Mouse (Mus musculus) MEL (cell line): Measurements from ENCODE around the gene Tubal3. TPM values are rescaled to one million over a fixed set of nuclear protein-coding genes. Genes with fewer than 3 reads are reported as not detected.

Experiments used
- DNase-seq: peaks from one replicate; pipeline ENCODE4 v3.0.0; 2011; ENCODE audit warnings: low read depth, low spot score
- H3K27ac ChIP-seq: 2 replicates; pipeline ENCODE4 v1.5.1; 2012; ENCODE audit warnings: low read depth, mild to moderate bottlenecking, control low read depth, low read length, moderate library complexity; ENCODE audit not compliant: control insufficient read depth
- H3K27me3 ChIP-seq, 2 experiments: fragments of 150-350 bp in 1 of 2; sonication (generic) in 1 of 2; 2 replicates each; pipeline ENCODE4 v1.6.1; 2012; ENCODE audit warnings: low read length in 2 of 2, mild to moderate bottlenecking in 2 of 2, improper control_type of control experiment in 1 of 2, moderate library complexity in 1 of 2; ENCODE audit not compliant: insufficient read depth in 2 of 2, control insufficient read depth in 1 of 2
- H3K36me3 ChIP-seq, 2 experiments: 2 replicates each; pipeline ENCODE4 v1.6.1; 2012 to 2014; ENCODE audit warnings: low read length in 2 of 2, improper control_type of control experiment in 1 of 2, inconsistent platforms in 1 of 2, mild to moderate bottlenecking in 1 of 2; ENCODE audit not compliant: insufficient read depth in 2 of 2, control insufficient read depth in 1 of 2
- H3K4me1 ChIP-seq, 2 experiments: fragments of 150-350 bp in 1 of 2; sonication (generic) in 1 of 2; 2 replicates each; pipeline ENCODE4 v1.6.1; 2012; ENCODE audit warnings: low read length in 2 of 2, improper control_type of control experiment in 1 of 2, mild to moderate bottlenecking in 1 of 2; ENCODE audit not compliant: insufficient read depth in 2 of 2, control insufficient read depth in 1 of 2
- H3K4me3 ChIP-seq, 2 experiments: fragments of 150-350 bp in 1 of 2; sonication (generic) in 1 of 2; 2 replicates each; pipeline ENCODE4 v1.5.1; 2012; ENCODE audit warnings: low read depth in 2 of 2, low read length in 2 of 2, mild to moderate bottlenecking in 2 of 2, moderate library complexity in 2 of 2, control low read depth in 1 of 2, improper control_type of control experiment in 1 of 2; ENCODE audit not compliant: control insufficient read depth in 1 of 2, insufficient read depth in 1 of 2
- H3K79me2 ChIP-seq: 2 replicates; pipeline ENCODE4 v1.6.1; 2012; ENCODE audit warnings: mild to moderate bottlenecking, low read length, moderate library complexity; ENCODE audit not compliant: control insufficient read depth, poor library complexity, insufficient read depth
- H3K9ac ChIP-seq: 2 replicates; pipeline ENCODE4 v1.6.1; 2012; ENCODE audit warnings: low read depth, mild to moderate bottlenecking, control low read depth, low read length, moderate library complexity; ENCODE audit not compliant: control insufficient read depth, poor library complexity, severe bottlenecking
- H3K9me3 ChIP-seq: fragments of 150-350 bp; sonication (generic); replicated peaks from 2 replicates; pipeline ENCODE4 v1.6.1; 2012; ENCODE audit warnings: mild to moderate bottlenecking, low read length, improper control_type of control experiment, moderate library complexity; ENCODE audit not compliant: insufficient read depth
- BHLHE40 ChIP-seq: IDR thresholded peaks from 2 replicates; pipeline ENCODE4 v1.6.1; 2012; ENCODE audit warnings: low read depth, mild to moderate bottlenecking, inconsistent platforms, low read length, improper control_type of control experiment, borderline replicate concordance
- CTCF ChIP-seq, 3 experiments: IDR thresholded peaks in 2 of 3; conservative IDR thresholded peaks in 1 of 3; 2 replicates each; pipeline ENCODE4 v1.5.1; 2011 to 2012; ENCODE audit warnings: low read length in 3 of 3, low read depth in 2 of 3, mild to moderate bottlenecking in 2 of 3, improper control_type of control experiment in 1 of 3, inconsistent platforms in 1 of 3, mixed read lengths in 1 of 3, moderate library complexity in 1 of 3; ENCODE audit not compliant: control insufficient read depth in 1 of 3, insufficient read depth in 1 of 3, poor library complexity in 1 of 3, severe bottlenecking in 1 of 3
- E2F4 ChIP-seq: IDR thresholded peaks from 2 replicates; pipeline ENCODE4 v1.6.1; 2011; ENCODE audit warnings: low read depth, low read length, improper control_type of control experiment, borderline replicate concordance
- ELF1 ChIP-seq: IDR thresholded peaks from 2 replicates; pipeline ENCODE4 v1.6.1; 2014; ENCODE audit warnings: low read depth, mild to moderate bottlenecking, inconsistent platforms, low read length, improper control_type of control experiment, moderate library complexity
- EP300 ChIP-seq, 2 experiments: IDR thresholded peaks; 2 replicates each; pipeline ENCODE4 v1.6.1; 2011; ENCODE audit warnings: improper control_type of control experiment in 2 of 2, low read length in 2 of 2, low read depth in 1 of 2, mild to moderate bottlenecking in 1 of 2
- ETS1 ChIP-seq: IDR thresholded peaks from 2 replicates; pipeline ENCODE4 v1.6.1; 2012; ENCODE audit warnings: low read depth, mild to moderate bottlenecking, inconsistent platforms, low read length, improper control_type of control experiment, moderate library complexity
- GABPA ChIP-seq: IDR thresholded peaks from 2 replicates; pipeline ENCODE4 v1.6.1; 2012; ENCODE audit warnings: low read depth, mild to moderate bottlenecking, inconsistent platforms, low read length, improper control_type of control experiment, moderate library complexity
- HCFC1 ChIP-seq: IDR thresholded peaks from 2 replicates; pipeline ENCODE4 v1.6.1; 2012; ENCODE audit warnings: low read depth, mild to moderate bottlenecking, inconsistent platforms, low read length, improper control_type of control experiment, moderate library complexity
- KAT2A ChIP-seq: conservative IDR thresholded peaks from 2 replicates; pipeline ENCODE4 v1.6.1; 2012; ENCODE audit warnings: low read depth, low read length, improper control_type of control experiment, inconsistent platforms
- MYB ChIP-seq: IDR thresholded peaks from 2 replicates; pipeline ENCODE4 v1.6.1; 2011; ENCODE audit warnings: mild to moderate bottlenecking, low read depth, low read length, improper control_type of control experiment
- POLR2A ChIP-seq, 2 experiments: IDR thresholded peaks; 2 replicates each; pipeline ENCODE4 v1.6.1; 2011 to 2012; ENCODE audit warnings: low read length in 2 of 2, mild to moderate bottlenecking in 2 of 2, control low read depth in 1 of 2, improper control_type of control experiment in 1 of 2, low read depth in 1 of 2, moderate library complexity in 1 of 2; ENCODE audit not compliant: control insufficient read depth in 1 of 2, insufficient read depth in 1 of 2, poor library complexity in 1 of 2
- POLR2AphosphoS2 ChIP-seq: IDR thresholded peaks from 2 replicates; pipeline ENCODE4 v1.6.1; 2011; ENCODE audit warnings: low read length, improper control_type of control experiment
- POLR2AphosphoS5 ChIP-seq: IDR thresholded peaks from 2 replicates; pipeline ENCODE4 v1.6.1; 2012; ENCODE audit warnings: low read depth, borderline replicate concordance, mild to moderate bottlenecking, inconsistent platforms, low read length, moderate library complexity, mixed read lengths
- RAD21 ChIP-seq: IDR thresholded peaks from 2 replicates; pipeline ENCODE4 v1.6.1; 2011; ENCODE audit warnings: mild to moderate bottlenecking, low read depth, low read length, improper control_type of control experiment
- SIN3A ChIP-seq: IDR thresholded peaks from 2 replicates; pipeline ENCODE4 v1.6.1; 2012; ENCODE audit warnings: low read length, improper control_type of control experiment, inconsistent platforms
- SMC3 ChIP-seq: IDR thresholded peaks from 2 replicates; pipeline ENCODE4 v1.6.1; 2011; ENCODE audit warnings: low read depth, low read length, improper control_type of control experiment
- TAL1 ChIP-seq: IDR thresholded peaks from 2 replicates; pipeline ENCODE4 v1.6.1; 2012; ENCODE audit warnings: mild to moderate bottlenecking, inconsistent platforms, low read length, moderate library complexity, mixed read lengths
- UBTF ChIP-seq: IDR thresholded peaks from 2 replicates; pipeline ENCODE4 v1.6.1; 2012; ENCODE audit warnings: low read depth, mild to moderate bottlenecking, inconsistent platforms, low read length, improper control_type of control experiment, moderate library complexity, borderline replicate concordance; ENCODE audit not compliant: insufficient read depth
- ZC3H11A ChIP-seq: IDR thresholded peaks from 2 replicates; pipeline ENCODE4 v1.6.1; 2012; ENCODE audit warnings: low read depth, mild to moderate bottlenecking, inconsistent platforms, low read length, improper control_type of control experiment
- ZNF384 ChIP-seq: IDR thresholded peaks from 2 replicates; pipeline ENCODE4 v1.6.1; 2012; ENCODE audit warnings: low read depth, mild to moderate bottlenecking, inconsistent platforms, low read length, improper control_type of control experiment
- polyA plus RNA-seq, 2 experiments: library from polyadenylated mRNA; stranded (reverse) in 1 of 2; unstranded in 1 of 2; fragments of >175 nt in 1 of 2; fragments of >200 nt in 1 of 2; gene quantifications; 2 replicates each; pipeline versions ENCODE4 v1.2.1 to v1.2.4; 2012; ENCODE audit warnings: low replicate concordance in 2 of 2, low read depth in 1 of 2; ENCODE audit not compliant: insufficient read length in 2 of 2, insufficient read depth in 1 of 2, missing spikeins in 1 of 2
- total RNA-seq: library from RNA; depleted of rRNA; stranded (reverse); fragments of 300-350 nt; gene quantifications from 2 replicates; pipeline ENCODE4 v1.2.3, GENCODE M21; 2012

The Tubal3 gene
- total and polyA plus RNA-seq, 3 experiments = not detected

- TF ChIP-seq POLR2AphosphoS2 (no peak), CTCF (IDR thresholded peaks at IDR 0.05 in 2 of 3, conservative IDR thresholded peaks at IDR 0.05 in 1 of 3; ENCODE audit: control insufficient read depth in 1 of 3, insufficient read depth in 1 of 3, low read depth in 2 of 3, low read length in 3 of 3, poor library complexity in 1 of 3, severe bottlenecking in 1 of 3) (peak in 1 of 3 experiments; percentile 52; a peak in 2 of 6 replicates), UBTF (no peak), ELF1 (no peak), POLR2A (IDR thresholded peaks at IDR 0.05; ENCODE audit: control insufficient read depth in 1 of 2, insufficient read depth in 1 of 2, low read depth in 1 of 2, low read length in 2 of 2, poor library complexity in 1 of 2) (no peak), MYB (no peak), SMC3 (peak; percentile 61), POLR2AphosphoS5 (no peak), GABPA (no peak), TAL1 (no peak), ZC3H11A (peak; percentile 8; the same call in 1 of the 2 replicates), ZNF384 (no peak), E2F4 (no peak), RAD21 (peak; percentile 30)
- Histone ChIP-seq H3K27ac (no peak overlapping the region), H3K4me1 (no peaks in the 10 kb centered on the region), H3K79me2 (no peaks in the 10 kb centered on the region), H3K36me3 (no peaks in the 10 kb centered on the region), H3K9ac (no peak overlapping the region), H3K4me3 (no peak overlapping the region), H3K9me3 (no peaks in the 10 kb centered on the region), H3K27me3 (peaks cover 0 to 4% of the 10 kb centered on the region in 2 experiments; a peak in 2 of 4 replicates)
- DNase-seq = peak; percentile 10
Measured at GRCm38 (mm10) chr13:3949477-3949876, 31.4 kb downstream of the Tubal3 start.

- no peaks in the 10 kb centered on the region for H3K4me1 ChIP-seq
- TF ChIP-seq RAD21 (peak; percentile 36), SIN3A (no peak), HCFC1 (no peak), KAT2A (no peak), CTCF (IDR thresholded peaks at IDR 0.05 in 2 of 3, conservative IDR thresholded peaks at IDR 0.05 in 1 of 3; ENCODE audit: control insufficient read depth in 1 of 3, insufficient read depth in 1 of 3, low read depth in 2 of 3, low read length in 3 of 3, poor library complexity in 1 of 3, severe bottlenecking in 1 of 3) (peak; percentile 42 to 54 (median 48)), EP300 (IDR thresholded peaks at IDR 0.05; ENCODE audit: low read depth in 1 of 2, low read length in 2 of 2) (no peak), SMC3 (peak; percentile 53), ETS1 (no peak), POLR2AphosphoS5 (no peak), BHLHE40 (no peak)
- TF ChIP-seq, all 39 proteins: peak for 3
- H3K27me3 ChIP-seq = 0 out of 4 replicates have a peak, but pooled peaks cover 0 to 2% of the 10 kb centered on the region in 2 experiments
- H3K4me3 ChIP-seq = no peak overlapping the region
- no peaks in the 10 kb centered on the region for H3K36me3 ChIP-seq
- H3K27ac ChIP-seq = no peak overlapping the region
- H3K9ac ChIP-seq = no peak overlapping the region
- peak; percentile 38 for DNase-seq
- H3K79me2 ChIP-seq = no peaks in the 10 kb centered on the region
- no peaks in the 10 kb centered on the region for H3K9me3 ChIP-seq
Measured at GRCm38 (mm10) chr13:3951198-3951914, 33.3 kb downstream of the Tubal3 start.
